Mouse (Mus musculus): ENCODE measurements around the gene Hexa. TPM values are rescaled to one million over a fixed set of nuclear protein-coding genes. Genes with fewer than 3 reads are reported as not detected.

Hexa gene
- 83.8 TPM for polyA plus RNA-seq (2017; shearing (Covaris generic))

DNA sequence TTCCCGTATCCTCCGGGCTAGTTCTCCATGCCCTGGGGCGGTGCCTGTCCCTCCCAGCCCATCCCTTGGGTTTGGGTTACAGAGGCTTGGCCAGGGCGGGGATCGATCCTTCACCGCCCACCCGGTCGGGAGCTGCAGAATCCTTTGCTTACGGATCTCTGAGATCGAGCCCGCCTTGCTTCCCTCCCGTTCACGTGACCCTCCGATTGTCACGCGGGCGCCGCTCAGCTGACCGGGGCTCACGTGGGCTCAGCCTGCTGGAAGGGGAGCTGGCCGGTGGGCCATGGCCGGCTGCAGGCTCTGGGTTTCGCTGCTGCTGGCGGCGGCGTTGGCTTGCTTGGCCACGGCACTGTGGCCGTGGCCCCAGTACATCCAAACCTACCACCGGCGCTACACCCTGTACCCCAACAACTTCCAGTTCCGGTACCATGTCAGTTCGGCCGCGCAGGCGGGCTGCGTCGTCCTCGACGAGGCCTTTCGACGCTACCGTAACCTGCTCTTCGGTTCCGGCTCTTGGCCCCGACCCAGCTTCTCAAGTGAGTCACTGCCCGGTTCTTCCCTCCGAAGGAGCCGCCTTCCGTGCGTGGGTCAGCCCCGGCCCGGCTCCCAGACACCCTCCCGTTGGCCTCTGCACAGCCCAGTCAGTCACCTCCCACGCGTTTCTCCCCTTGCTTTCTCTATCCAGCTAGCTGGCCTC, at the start of gene Hexa, which contains the start of gene Tmem202:
Gene Hexa, plus strand, starts transcription at position 100 of the 697 bp plus-strand sequence.
Gene Tmem202, minus strand, starts transcription at position 407 of the 697 bp plus-strand sequence.

DNA sequence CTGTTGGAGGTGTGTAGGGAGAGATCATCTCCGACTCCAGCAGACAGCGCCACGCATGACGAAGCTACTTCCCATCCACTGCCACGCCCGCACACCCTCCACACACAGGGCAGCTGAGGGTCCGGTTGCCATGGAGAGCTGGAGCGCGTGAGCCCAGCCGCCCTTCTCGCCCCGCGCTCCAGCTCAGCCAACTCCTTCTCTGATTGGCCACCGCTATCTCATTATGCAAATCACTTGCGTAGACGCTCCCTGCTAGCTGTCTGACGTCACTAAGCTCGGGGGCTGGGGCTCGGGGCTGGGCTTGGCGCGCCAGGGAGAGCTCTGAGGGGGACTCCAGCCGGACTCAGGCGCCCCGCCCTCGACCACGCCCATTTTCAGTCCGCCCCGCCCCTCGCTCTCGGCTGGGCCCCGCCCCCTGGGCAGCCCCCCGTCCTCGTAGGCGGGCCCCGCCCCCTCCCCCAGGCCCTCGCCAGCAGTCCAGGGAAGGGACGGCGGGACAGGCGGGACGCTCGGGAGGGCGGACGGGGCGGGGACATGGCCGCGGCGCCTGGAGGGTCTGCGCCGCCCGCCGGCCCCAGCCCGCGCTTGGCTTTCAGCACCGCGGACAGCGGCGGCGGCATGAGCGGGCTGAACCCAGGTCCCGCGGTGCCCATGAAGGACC, 38.6 kb downstream of the Hexa start, which contains the start of gene Celf6:
Gene Celf6, plus strand, starts transcription at position 74 of the 661 bp plus-strand sequence.

Other genes starting within 250 kb of the Hexa start
- 12.5 TPM for gene Adpgk, start 248.0 kb upstream of the Hexa start, polyA plus RNA-seq (2017; shearing (Covaris generic))
- gene Bbs4, start 186.0 kb upstream of the Hexa start, polyA plus RNA-seq (2017; shearing (Covaris generic)), result 16.3 TPM
- gene Arih1, start 52.9 kb upstream of the Hexa start, polyA plus RNA-seq (2017; shearing (Covaris generic)), result 16.9 TPM
- gene Tmem202, start 307 bp downstream of the Hexa start, polyA plus RNA-seq (2017; shearing (Covaris generic)), result 0.52 TPM
- gene Celf6, start 38.4 kb downstream of the Hexa start, polyA plus RNA-seq (2017; shearing (Covaris generic)), result not detected
- 39.1 TPM for gene Parp6, start 77.7 kb downstream of the Hexa start, polyA plus RNA-seq (2017; shearing (Covaris generic))
- 1,021 TPM for gene Pkm, start 116.8 kb downstream of the Hexa start, polyA plus RNA-seq (2017; shearing (Covaris generic))
- gene Gramd2, start 140.6 kb downstream of the Hexa start, polyA plus RNA-seq (2017; shearing (Covaris generic)), result not detected
- gene Senp8, start 211.2 kb downstream of the Hexa start, polyA plus RNA-seq (2017; shearing (Covaris generic)), result 8.3 TPM
- gene Myo9a, start 211.4 kb downstream of the Hexa start, polyA plus RNA-seq (2017; shearing (Covaris generic)), result 32.5 TPM